Mouse (Mus musculus) thymus, postnatal 36 days (tissue): Measurements from ENCODE around the gene Cyp3a13.
"Not testable (repeated sequence)": the region's sequence is repeated elsewhere in the genome, so short reads cannot be mapped to it uniquely, and the experiment has no call there.

Experiments
- DNase-seq, 2 experiments: peaks; one replicate each; pipeline ENCODE4 v3.0.0; 2022; ENCODE audit warnings: mixed read lengths in 2 of 2

Cyp3a13 gene

DNA sequence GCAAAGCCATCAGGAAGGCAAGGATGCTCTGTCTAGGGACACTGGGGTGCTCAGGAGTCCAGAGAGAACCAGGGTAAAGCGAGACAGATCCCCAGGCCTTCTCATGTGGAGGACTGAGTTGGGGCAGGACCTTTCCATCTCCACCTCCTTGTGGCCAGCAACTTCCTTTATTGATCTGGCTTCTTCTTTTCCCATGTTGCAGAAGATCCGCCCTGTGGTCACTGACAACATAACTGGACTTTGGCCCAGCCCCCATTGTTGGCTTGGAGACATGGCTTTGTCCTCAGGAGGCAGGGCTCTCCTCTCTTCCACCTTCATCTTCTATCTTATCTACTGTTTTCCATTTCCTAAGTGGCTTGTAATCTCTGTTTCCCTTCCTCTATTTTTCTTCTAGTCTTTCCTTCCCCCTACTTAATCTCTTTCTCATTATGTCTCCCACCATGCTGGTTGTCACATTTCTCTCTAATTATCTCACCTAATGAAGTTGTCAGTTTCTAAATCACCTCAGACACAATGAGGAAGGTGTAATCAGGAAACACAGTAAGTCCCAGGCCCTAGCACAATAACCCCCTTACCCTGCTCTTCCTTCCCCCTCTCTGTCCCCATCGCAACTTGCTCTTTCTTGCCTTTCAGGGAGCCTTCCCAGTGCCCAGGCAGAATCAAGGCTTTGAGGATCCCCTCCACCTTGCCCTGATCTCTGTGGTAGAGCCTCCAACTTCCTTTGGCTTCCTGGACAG is 49.6 kb downstream of the Cyp3a13 start, which contains the start of gene Pilrb2:
Gene Pilrb2 (minus strand): TSS at position 172 of the 737 bp plus-strand sequence.
- DNase-seq = not testable (repeated sequence)

DNA sequence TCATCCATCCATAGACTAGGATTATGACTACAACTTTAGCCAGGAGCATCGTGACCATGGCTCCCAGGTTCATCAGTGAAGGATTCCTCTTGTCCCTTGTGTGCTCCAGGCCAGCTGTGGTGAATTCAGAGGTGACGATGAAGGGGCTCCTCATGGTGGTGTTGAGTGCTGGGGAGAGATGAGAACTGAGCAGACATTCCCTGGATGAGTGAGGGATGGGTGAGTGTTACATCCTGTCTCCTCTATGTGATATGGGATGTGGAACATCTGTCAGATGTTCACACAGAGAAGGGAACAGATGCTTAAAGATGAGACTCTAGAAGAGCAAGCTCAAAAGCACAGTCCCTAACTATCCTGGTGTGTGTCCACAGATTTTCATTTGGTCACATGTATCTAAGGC is 52.8 kb downstream of the Cyp3a13 start:
- DNase-seq = not testable (repeated sequence)

DNA sequence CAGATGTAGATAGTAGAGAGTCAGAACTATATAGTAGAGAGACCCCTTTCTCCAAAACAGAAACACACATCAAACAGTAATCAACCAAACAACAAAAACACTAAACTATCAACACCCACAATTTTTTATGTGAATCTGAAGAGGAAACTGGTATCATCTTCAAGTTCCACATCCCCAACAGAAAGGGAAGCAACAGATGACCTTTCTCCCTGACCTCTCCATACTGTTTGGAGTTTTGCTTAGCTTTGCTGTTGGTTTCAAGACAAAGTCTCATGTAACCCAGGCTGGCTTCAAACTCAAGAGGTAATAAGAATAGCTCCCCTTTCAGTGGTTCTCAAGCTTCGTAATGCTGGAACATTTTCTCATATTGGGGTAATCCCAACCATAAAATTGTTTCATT is 57.4 kb downstream of the Cyp3a13 start:
- not testable (repeated sequence) for DNase-seq

DNA sequence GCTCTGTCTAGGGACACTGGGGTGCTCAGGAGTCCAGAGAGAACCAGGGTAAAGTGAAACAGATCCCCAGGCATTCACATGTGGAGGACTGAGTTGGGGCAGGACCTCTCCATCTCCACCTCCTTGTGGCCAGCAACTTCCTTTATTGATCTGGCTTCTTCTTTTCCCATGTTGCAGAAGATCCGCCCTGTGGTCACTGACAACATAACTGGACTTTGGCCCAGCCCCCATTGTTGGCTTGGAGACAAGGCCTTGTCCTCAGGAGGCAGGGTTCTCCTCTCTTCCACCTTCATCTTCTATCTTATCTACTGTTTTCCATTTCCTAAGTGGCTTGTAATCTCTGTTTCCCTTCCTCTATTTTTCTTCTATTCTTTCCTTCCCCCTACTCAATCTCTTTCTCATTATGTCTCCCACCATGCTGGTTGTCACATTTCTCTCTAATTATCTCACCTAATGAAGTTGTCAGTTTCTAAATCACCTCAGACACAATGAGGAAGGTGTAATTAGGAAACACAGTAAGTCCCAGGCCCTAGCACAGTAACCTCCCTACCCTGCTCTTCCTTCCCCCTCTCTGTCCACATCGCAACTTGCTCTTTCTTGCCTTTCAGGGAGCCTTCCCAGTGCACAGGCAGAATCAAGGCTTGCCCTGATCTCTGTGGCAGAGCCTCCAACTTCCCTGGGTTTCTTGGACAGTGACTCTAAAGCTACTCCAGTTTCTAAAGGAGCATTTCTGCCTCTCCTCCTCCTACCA is 63.3 kb downstream of the Cyp3a13 start, which contains the start of gene Pilrb1:
Gene Pilrb1 (minus strand): TSS at position 147 of the 751 bp plus-strand sequence.
- DNase-seq = not testable (repeated sequence)

DNA sequence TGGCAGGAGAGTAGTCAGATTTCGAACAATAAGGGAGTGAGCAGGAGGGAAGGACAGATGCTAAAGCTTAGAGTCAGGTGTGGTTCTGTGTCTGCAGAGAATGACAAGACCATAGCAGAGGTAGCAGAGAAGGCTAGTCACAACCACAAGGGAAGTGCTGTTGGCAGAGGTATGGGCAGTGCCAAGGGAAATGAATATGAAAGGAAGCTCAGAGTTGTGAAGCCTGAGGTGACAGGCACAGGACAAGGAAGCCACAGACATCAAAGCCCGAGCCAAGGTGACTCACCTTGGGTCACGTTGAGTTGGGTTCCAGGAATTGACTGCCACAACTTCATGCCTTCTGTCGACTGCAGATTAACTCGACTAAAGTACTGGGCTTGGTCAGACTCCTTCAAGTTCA is 64.5 kb downstream of the Cyp3a13 start:
- peak in 1 of 2 experiments; percentile 4 for DNase-seq

DNA sequence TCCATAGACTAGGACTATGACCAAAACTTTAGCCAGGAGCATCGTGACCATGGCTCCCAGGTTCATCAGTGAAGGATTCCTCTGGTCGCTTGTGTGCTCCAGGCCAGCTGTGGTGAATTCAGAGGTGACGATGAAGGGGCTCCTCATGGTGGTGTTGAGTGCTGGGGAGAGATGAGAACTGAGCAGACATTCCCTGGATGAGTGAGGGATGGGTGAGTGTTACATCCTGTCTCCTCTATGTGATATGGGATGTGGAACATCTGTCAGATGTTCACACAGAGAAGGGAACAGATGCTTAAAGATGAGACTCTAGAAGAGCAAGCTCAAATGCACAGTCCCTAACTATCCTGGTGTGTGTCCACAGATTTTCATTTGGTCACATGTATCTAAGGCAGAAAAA is 66.5 kb downstream of the Cyp3a13 start:
- DNase-seq = not testable (repeated sequence)

DNA sequence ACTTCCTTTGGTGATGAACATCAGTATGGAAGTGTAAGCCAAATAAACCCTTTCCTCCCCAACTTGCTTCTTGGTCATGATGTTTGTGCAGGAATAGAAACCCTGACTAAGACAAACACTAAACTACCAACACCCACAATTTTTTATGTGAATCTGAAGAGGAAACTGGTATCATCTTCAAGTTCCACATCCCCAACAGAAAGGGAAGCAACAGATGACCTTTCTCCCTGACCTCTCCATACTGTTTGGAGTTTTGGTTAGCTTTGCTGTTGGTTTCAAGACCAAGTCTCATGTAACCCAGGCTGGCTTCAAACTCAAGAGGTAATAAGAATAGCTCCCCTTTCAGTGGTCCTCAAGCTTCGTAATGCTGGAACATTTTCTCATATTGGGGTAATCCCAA is 71.1 kb downstream of the Cyp3a13 start:
- DNase-seq = not testable (repeated sequence)
